Mouse (Mus musculus) olfactory bulb, adult 2 months (tissue): ENCODE data around the gene Cops3.

Experiments
- CTCF ChIP-seq: fragments of 200-500 bp; IDR thresholded peaks from 2 replicates; pipeline ENCODE4 v1.5.1; 2012; ENCODE audit warnings: low read depth, mild to moderate bottlenecking, low read length, moderate library complexity; ENCODE audit not compliant: insufficient read depth
- POLR2A ChIP-seq: fragments of 200-500 bp; IDR thresholded peaks from 2 replicates; pipeline ENCODE4 v1.6.1; 2012; ENCODE audit warnings: mild to moderate bottlenecking, low read depth, low read length, moderate library complexity; ENCODE audit not compliant: insufficient read depth

GRCm38 (mm10) chr11:59814936-59815335 is 24.7 kb downstream of the Cops3 start:
- TF ChIP-seq CTCF (no peak), POLR2A (no peak)
